Mouse (Mus musculus): ENCODE data around the gene Chid1. TPM values are rescaled to one million over a fixed set of nuclear protein-coding genes. Genes with fewer than 3 reads are reported as not detected.

The Chid1 gene
- polyA plus RNA-seq, 1 experiment from 2014 or later: 20.5 TPM

DNA sequence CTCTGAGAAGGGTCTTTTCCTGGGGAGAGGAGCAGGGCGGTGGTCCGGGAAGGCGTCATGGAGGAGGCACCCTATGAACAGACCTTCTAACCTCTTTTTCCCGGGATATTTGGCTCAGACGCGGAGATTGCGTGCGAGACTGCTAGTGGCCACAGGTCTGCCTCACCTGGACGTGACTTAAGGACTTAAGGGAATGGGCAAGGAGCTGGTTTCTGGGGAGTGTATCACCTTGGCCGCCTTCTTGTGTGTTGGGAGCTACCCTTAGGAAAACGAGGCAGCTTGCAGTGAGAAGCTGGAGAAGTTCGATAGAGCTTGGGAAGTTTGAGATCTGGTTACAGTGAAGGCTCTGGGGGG lies 63.9 kb downstream of the Chid1 start:
- peak overlapping the region; percentile 98 for H3K4me2 ChIP-seq (replicated peaks; ENCODE audit: low read depth)
- H3K4me1 ChIP-seq (replicated peaks; ENCODE audit: control insufficient read depth, insufficient read depth, low read length): peaks cover 10% of the 10 kb centered on the region; the same call in 1 of the 2 replicates
- H3K9me3 ChIP-seq (ENCODE audit: control insufficient read depth): no peaks in the 10 kb centered on the region
- H3K36me3 ChIP-seq (ENCODE audit: control insufficient read depth, insufficient read depth): peaks cover 17% of the 10 kb centered on the region
- 3% methylated on average over 12 of the region's 12 CpGs for WGBS
- TF ChIP-seq CTCF (IDR thresholded peaks at IDR 0.05; ENCODE audit: low read depth): no peak
- ATAC-seq: no peak; the same call in 1 of the 2 replicates
- H3K9ac ChIP-seq (ENCODE audit: low read depth, low read length): peak overlapping the region; percentile 59
- peak overlapping the region; percentile 87 for H3K27ac ChIP-seq (ENCODE audit: low read depth, low read length)
- peak overlapping the region; percentile 62 for H3K4me3 ChIP-seq (ENCODE audit: low read depth, low read length)
- H3K27me3 ChIP-seq (replicated peaks; ENCODE audit: control insufficient read depth, insufficient read depth, low read length): no peaks in the 10 kb centered on the region

- Histone ChIP-seq H3K36me3 (ENCODE audit: control insufficient read depth, insufficient read depth) (peaks cover 22% of the 10 kb centered on the region), H3K4me2 (replicated peaks; ENCODE audit: low read depth) (peak within 1 kb of the TSS; percentile 98), H3K9ac (ENCODE audit: low read depth, low read length) (peak within 1 kb of the TSS; percentile 59), H3K27me3 (replicated peaks; ENCODE audit: control insufficient read depth, insufficient read depth, low read length) (no peaks in the 10 kb centered on the region), H3K9me3 (ENCODE audit: control insufficient read depth) (no peaks in the 10 kb centered on the region), H3K4me3 (ENCODE audit: low read depth, low read length) (peak within 1 kb of the TSS; percentile 62), H3K4me1 (replicated peaks; ENCODE audit: control insufficient read depth, insufficient read depth, low read length) (peaks cover 10% of the 10 kb centered on the region; the same call in 1 of the 2 replicates), H3K27ac (ENCODE audit: low read depth, low read length) (peak within 1 kb of the TSS; percentile 87)
- peak; percentile 71 for ATAC-seq
- peak; percentile 36 for TF ChIP-seq CTCF (IDR thresholded peaks at IDR 0.05; ENCODE audit: low read depth)
- WGBS: under 1% methylated on average over 87 of the region's 87 CpGs
Observed at GRCm38 (mm10) chr7:141475011-141475804, 64.4 kb downstream of the Chid1 start, which contains the start of the genes Polr2l and Tspan4. TSS of gene Polr2l (minus strand) at chr7:141475132. TSS of gene Tspan4 (plus strand) at chr7:141475240.

- Histone ChIP-seq H3K4me3 (ENCODE audit: low read depth, low read length) (peak overlapping the region; percentile 62), H3K27ac (ENCODE audit: low read depth, low read length) (no peak overlapping the region), H3K9me3 (ENCODE audit: control insufficient read depth) (no peaks in the 10 kb centered on the region), H3K27me3 (replicated peaks; ENCODE audit: control insufficient read depth, insufficient read depth, low read length) (no peaks in the 10 kb centered on the region), H3K4me1 (replicated peaks; ENCODE audit: control insufficient read depth, insufficient read depth, low read length) (peaks cover 14% of the 10 kb centered on the region), H3K4me2 (replicated peaks; ENCODE audit: low read depth) (peak overlapping the region; percentile 98), H3K36me3 (ENCODE audit: control insufficient read depth, insufficient read depth) (peaks cover 31% of the 10 kb centered on the region), H3K9ac (ENCODE audit: low read depth, low read length) (peak overlapping the region; percentile 59)
- WGBS: 6% methylated on average over 5 of the region's 5 CpGs
- TF ChIP-seq CTCF (IDR thresholded peaks at IDR 0.05; ENCODE audit: low read depth): no peak
- ATAC-seq: no peak
Observed at GRCm38 (mm10) chr7:141474160-141474559, 65.5 kb downstream of the Chid1 start.

- Histone ChIP-seq H3K27me3 (replicated peaks; ENCODE audit: control insufficient read depth, insufficient read depth, low read length) (no peaks in the 10 kb centered on the region), H3K27ac (ENCODE audit: low read depth, low read length) (no peak overlapping the region), H3K4me1 (replicated peaks; ENCODE audit: control insufficient read depth, insufficient read depth, low read length) (peaks cover 23% of the 10 kb centered on the region), H3K36me3 (ENCODE audit: control insufficient read depth, insufficient read depth) (peaks cover 31% of the 10 kb centered on the region), H3K4me3 (ENCODE audit: low read depth, low read length) (no peak overlapping the region), H3K9me3 (ENCODE audit: control insufficient read depth) (no peaks in the 10 kb centered on the region), H3K4me2 (replicated peaks; ENCODE audit: low read depth) (no peak overlapping the region), H3K9ac (ENCODE audit: low read depth, low read length) (no peak overlapping the region)
- no peak for TF ChIP-seq CTCF (IDR thresholded peaks at IDR 0.05; ENCODE audit: low read depth)
- ATAC-seq: no peak
- WGBS: 82% methylated on average over 6 of the region's 6 CpGs
Observed at GRCm38 (mm10) chr7:141472763-141473162, 66.9 kb downstream of the Chid1 start.

- Histone ChIP-seq H3K4me2 (replicated peaks; ENCODE audit: low read depth) (no peak overlapping the region), H3K36me3 (ENCODE audit: control insufficient read depth, insufficient read depth) (peaks cover 31% of the 10 kb centered on the region), H3K27me3 (replicated peaks; ENCODE audit: control insufficient read depth, insufficient read depth, low read length) (no peaks in the 10 kb centered on the region), H3K9ac (ENCODE audit: low read depth, low read length) (no peak overlapping the region), H3K27ac (ENCODE audit: low read depth, low read length) (no peak overlapping the region; the same call in 1 of the 2 replicates), H3K4me3 (ENCODE audit: low read depth, low read length) (no peak overlapping the region), H3K9me3 (ENCODE audit: control insufficient read depth) (no peaks in the 10 kb centered on the region), H3K4me1 (replicated peaks; ENCODE audit: control insufficient read depth, insufficient read depth, low read length) (peaks cover 23% of the 10 kb centered on the region)
- TF ChIP-seq CTCF (IDR thresholded peaks at IDR 0.05; ENCODE audit: low read depth): no peak
- ATAC-seq: no peak
- WGBS: 68% methylated on average over 6 of the region's 6 CpGs
Observed at GRCm38 (mm10) chr7:141472226-141472625, 67.4 kb downstream of the Chid1 start.

DNA sequence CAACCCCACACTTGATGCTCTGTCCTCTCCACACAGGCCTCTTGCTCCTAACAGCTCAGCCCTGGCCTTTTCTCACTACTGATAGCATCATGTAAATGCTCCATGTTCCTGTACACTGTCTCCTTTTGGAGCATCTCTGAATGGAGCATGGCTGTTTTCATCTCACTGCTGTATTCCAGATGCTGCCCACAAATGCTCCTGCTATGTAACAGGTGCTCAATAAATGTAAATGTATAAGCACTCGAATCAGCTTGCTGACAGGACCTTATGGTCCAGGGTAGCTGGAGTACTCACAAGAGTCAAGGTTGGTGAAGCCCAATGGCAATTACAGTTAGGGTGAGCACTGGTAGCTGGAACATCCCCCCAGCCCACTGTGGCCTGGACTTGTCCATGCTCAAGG lies 68.4 kb downstream of the Chid1 start:
- no peak for TF ChIP-seq CTCF (IDR thresholded peaks at IDR 0.05; ENCODE audit: low read depth)
- Histone ChIP-seq H3K4me3 (ENCODE audit: low read depth, low read length) (no peak overlapping the region), H3K9me3 (ENCODE audit: control insufficient read depth) (no peaks in the 10 kb centered on the region), H3K9ac (ENCODE audit: low read depth, low read length) (no peak overlapping the region), H3K4me1 (replicated peaks; ENCODE audit: control insufficient read depth, insufficient read depth, low read length) (peaks cover 22% of the 10 kb centered on the region), H3K27me3 (replicated peaks; ENCODE audit: control insufficient read depth, insufficient read depth, low read length) (no peaks in the 10 kb centered on the region), H3K27ac (ENCODE audit: low read depth, low read length) (no peak overlapping the region), H3K4me2 (replicated peaks; ENCODE audit: low read depth) (no peak overlapping the region), H3K36me3 (ENCODE audit: control insufficient read depth, insufficient read depth) (peaks cover 31% of the 10 kb centered on the region)
- no peak for ATAC-seq
- 86% methylated on average over 1 of the region's 1 CpGs for WGBS

Data from intestine, postnatal 0 days (tissue).